Mouse (Mus musculus): ENCODE results near the gene Kmt2c.

DNA sequence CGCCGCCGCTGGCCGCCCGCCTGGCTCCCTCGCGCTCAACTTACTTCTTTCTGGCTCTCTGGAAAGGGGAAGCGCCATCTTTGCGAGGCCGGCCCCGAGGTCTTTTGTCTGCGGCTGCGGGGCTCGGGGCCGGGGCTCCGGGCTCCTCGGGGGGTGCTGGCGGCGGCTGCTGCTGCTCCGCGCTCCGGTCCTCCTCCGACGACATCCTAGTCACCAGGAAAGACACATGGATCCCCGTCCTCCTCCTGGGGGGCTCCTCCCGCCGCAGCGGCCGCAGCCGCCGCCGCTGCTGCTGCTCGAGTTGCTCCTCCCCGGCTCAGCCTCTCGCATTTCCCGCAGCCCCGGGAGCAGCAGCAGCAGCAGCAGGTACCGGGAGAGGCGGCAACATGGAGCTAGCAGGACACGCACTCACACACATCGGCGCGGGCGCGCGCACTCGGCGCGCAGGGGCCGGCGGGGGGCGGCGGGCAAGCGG lies at the start of gene Kmt2c:
- no peak for TF ChIP-seq GATA1 (IDR thresholded peaks at IDR 0.05; ENCODE audit: borderline replicate concordance, low read length)
- no peak for TF ChIP-seq FLI1 (IDR thresholded peaks at IDR 0.05; ENCODE audit: low read length)

Measured in megakaryocyte, embryonic 14.5 days (primary cell).